Mouse (Mus musculus): ENCODE results near the gene Jup.

The Jup gene

DNA sequence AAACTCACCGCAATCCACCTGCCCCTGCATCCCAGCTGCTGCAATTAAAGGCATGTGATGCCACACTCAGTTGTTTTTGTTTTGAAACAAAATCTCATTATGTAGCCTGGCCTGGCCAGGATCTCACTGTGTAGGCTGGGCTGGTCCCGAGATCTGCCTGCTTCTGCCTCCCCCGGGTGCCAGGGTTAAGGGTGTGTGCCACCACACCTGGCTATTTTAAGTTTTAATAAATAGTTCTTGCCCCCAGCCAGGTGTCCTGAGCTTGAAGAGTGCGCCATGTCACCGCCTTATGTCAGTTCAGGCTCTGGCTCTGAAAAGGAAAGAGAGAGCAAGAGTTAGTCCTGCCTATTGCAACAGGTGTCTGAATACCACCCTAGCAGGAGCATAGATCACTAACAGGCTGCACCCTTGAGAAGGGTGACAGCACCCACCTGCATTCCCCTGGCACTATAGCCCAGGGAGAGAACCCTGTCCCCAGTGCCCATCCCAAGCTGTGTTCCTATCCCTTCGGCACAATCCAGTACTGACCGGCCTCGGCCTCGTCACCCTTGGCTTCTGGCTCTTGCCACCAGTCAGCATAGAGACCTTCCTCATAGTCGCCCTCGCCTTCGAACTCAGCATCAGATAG lies 11.4 kb upstream of the Jup start:
- CTCF ChIA-PET = interaction anchor here (0.6 kb wide), 1 partner anchor 51 kb away, joined by 3 read pairs; no protein-coding TSS in a partner anchor

DNA sequence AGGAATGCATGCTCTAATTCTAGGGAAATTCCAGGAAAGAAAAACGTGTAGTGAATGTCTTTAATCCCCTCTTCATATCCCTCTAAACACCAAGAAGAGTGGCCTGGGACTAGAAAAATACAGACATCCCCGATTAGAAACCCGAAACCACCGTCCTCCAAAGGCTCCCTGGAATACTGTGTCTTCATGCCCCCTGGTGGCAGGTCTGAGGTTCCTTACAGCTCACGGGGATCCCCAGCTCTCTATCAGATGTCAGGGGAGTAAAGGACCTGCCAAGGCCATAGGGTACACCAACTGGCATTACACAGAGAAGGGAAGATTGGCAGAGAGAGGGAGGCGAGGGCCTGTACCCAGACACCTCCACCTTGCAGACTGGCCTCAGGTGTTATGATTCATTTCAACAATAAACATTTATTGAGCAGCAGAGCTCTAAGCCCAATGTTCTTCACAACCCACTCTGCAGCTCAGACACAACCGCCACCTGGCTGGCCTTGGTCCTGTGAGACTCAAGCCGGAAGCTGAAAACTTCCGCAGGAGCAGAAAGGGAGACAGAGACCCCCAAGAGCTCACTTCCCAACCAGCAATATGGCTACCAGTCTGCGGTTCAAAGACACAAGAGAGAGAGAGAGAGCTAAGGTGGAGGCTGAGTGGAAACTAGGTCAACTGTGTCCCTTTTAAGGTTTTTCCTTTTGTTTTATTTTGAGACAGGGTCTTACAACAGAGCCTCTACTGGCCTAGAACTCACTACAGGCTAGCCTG lies 10.7 kb upstream of the Jup start:
- CTCF ChIA-PET = interaction anchor here (0.6 kb wide), 1 partner anchor 50 kb away, joined by 3 read pairs; no protein-coding TSS in a partner anchor

DNA sequence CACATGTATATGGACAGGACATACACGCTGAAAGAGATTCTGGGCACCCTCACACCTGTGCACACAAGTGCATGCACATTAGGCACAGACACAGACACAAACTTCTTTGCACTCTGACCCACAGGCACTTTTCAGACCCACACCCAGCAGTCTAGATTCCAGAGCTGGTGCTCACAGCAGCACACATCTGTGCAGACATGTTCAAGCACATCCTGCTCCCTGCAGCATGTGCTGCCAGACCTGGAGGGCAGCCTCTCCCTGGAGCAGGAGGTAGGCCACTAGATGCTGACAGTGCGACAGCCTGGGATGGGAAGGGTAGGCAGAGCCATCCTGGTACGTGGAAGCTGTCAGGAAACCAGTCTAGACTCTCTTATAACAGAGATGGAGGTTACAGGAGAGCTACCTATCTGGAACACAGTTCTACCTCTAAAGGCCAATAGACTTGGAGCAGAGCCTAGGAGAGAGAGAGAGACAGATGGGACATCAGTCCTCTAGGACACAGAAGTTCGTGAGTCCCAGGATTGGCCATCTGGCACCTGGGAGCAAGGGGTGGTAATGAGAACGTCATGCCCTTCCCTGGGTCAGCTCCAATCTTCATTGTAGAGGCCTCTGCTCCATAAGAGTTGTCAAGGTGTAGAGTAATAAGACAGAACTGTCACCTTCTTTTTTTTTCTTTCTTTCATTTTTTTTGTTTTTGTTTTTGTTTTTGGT lies 9.6 kb upstream of the Jup start:
- CTCF ChIA-PET = no interaction called here

DNA sequence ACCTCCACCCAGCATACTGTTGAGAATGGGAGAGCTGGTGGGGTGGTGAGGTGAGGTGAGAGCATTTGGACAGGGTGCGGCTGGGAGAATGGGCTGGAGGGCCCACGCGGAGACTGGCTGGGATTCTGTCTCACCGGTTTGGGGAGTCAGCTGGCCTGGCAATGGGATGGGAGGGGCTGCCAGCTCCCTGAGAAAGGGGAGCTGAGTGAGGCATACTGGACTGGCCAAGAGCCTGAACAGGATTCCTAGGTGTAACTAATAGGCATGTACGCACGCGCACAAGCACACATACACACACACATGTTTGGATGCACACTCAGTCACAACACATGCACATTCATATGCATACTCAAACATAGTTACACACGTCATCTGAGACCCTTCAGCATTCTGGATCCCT lies 8.7 kb upstream of the Jup start:
- CTCF ChIA-PET = no interaction called here

- CTCF ChIA-PET = no interaction called here
These were observed 7.0 kb upstream of the Jup start for GRCm38 (mm10) chr11:100404456-100405074.

DNA sequence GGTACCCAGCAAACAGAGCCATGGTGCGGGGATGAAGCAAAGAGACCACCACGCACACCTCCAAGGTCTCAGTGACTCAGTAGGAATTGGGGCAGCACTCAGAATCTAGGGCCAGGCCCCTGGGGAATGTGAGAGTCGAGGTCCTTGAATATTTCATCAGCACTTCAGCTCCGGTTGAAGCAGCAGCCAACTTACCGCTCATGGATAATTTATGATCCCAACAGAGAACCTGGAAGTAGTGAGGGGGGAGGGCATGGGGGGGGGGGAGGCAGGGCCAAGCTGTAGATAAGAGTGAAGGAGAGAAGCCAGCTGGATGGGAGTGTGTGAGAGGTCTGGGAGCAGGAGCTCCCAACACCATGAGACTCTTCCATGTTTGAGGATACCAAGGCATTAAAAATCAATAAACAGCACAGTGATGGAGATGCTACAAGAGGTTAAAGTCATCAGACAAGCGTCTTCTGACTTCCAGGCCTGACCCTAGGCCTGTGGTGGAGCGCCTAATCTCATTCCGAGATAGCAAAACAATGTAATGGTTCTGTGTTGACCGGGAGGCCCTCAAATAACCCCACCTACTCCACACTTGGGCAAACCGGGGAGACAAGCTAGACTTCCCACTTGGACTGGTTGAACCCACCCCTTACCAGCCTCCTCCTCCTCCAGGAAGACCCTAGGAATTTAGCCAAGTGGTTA lies 6.0 kb upstream of the Jup start:
- CTCF ChIA-PET = no interaction called here

GRCm38 (mm10) chr11:100402682-100403081 lies 5.1 kb upstream of the Jup start:
- CTCF ChIA-PET = interaction anchor here (0.5 kb wide), 1 partner anchor 42 kb away, joined by 7 read pairs; no protein-coding TSS in a partner anchor

DNA sequence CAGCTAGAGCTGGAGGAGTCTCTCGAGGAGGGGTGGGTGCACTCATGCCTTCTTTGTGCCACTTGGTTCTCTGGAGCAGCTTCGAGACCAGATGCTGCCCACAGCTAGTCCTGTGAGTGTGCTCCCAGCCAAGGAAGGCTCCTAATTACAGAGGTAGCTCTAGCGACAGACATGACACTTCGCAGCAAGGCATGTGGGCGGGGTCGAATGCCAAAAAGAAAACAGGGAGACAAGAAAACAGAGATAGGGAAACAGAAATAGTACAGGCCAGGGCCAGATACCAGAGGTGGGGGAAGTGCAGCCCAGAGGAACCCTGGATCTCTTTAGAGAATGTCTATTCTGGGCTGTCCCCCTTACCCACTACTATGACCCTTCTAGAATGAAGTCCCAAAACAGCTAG lies 4.7 kb upstream of the Jup start:
- CTCF ChIA-PET = interaction anchor here (0.5 kb wide), 1 partner anchor 41 kb away, joined by 7 read pairs; no protein-coding TSS in a partner anchor

DNA sequence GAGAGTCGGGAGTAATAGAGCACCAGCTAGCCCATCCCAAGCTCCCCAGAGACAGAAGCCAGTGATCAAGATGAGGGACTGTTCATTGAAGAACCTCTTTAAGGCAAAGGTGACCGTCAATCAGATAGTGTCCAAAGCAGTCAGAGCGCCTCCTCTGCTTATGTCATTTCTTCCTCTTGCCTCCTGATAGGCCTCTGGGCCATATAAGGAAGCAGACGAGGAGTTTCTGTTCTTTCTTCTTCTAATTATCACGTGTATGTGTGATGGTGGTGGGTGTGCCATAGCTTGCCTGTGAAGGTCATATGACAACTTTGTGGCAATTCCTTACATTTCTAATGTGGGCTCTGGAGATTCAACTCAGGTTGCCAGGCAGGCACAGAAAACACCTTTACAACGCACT lies 3.3 kb upstream of the Jup start:
- CTCF ChIA-PET = interaction anchor here (0.6 kb wide), 1 partner anchor 741 kb away, joined by 4 read pairs; no protein-coding TSS in a partner anchor

GRCm38 (mm10) chr11:100399727-100400538 lies 2.4 kb upstream of the Jup start:
- CTCF ChIA-PET = no interaction called here

- CTCF ChIA-PET = no interaction called here
These were observed 1.8 kb upstream of the Jup start for GRCm38 (mm10) chr11:100399320-100399719.

DNA sequence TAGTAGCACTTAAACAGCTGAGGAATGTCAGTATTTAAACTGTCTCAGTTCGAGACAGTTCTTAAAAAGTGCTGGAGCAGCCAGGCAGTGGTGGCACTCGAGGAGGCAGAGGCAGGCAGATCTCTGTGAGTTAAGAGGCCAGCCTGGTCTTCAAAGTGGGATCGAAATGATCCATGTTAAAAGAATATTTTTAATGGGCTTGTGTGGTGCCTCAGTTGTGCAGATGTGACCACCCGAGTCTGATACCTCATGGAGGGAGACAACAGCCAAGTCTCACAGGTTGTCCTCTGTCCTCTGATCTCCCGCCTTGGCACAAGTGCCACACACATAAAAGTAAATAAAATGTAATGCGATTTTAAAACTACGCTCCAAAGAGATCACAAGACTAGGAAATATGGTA lies 954 bp upstream of the Jup start:
- CTCF ChIA-PET = no interaction called here

GRCm38 (mm10) chr11:100396886-100397599 lies 520 bp downstream of the Jup start:
- CTCF ChIA-PET = no interaction called here

- CTCF ChIA-PET = no interaction called here
These were observed 1.5 kb downstream of the Jup start for GRCm38 (mm10) chr11:100395861-100396631.

DNA sequence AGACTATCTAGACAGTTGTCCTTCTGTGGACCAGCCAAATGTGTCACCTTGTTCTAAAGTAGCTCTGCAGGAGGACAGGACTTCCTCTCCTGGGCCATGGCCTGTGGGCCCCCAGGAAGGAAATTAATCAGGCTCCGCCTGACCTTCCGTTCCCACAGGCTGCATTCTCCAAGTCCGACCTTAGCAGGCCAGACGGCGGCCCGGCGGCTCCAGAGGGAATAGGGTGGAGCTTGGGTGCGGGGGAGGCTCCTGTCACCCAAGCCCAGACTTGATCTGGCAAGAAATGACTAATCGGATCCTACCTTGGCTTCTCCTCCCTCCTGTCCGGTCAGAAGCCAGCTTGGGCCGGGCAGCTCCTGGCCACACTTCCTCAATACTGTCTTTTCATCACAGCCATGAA lies 2.4 kb downstream of the Jup start:
- CTCF ChIA-PET = interaction anchor here (0.7 kb wide), 1 partner anchor 41 kb away, joined by 18 read pairs; no protein-coding TSS in a partner anchor

- CTCF ChIA-PET = no interaction called here
These were observed 3.0 kb downstream of the Jup start for GRCm38 (mm10) chr11:100394353-100395074.

- CTCF ChIA-PET = no interaction called here
These were observed 3.8 kb downstream of the Jup start for GRCm38 (mm10) chr11:100393733-100394132.

DNA sequence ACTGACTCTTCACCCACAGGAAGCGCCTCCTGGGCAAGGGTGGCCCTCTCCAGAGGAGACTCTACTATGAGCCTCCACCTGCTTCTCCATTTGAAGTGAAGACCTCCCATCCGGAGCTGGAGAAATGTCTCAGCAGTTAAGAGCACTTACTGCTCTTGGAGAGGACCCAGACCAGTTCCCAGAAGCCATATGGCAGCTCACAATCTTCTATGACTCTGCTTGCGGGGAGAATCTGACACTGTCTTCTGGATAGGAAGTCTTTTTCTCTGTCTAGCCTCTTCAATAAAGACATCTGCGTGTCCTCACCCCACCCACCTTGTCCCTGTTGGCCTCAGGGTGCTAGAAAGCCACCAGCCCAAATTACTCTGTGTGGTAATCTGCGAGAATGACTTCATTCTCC lies 4.6 kb downstream of the Jup start:
- CTCF ChIA-PET = no interaction called here
